Mouse (Mus musculus): ENCODE results near the gene Chn1.

- no peak for TF ChIP-seq CTCF (conservative IDR thresholded peaks at IDR 0.05 in 1 of 2, IDR thresholded peaks at IDR 0.05 in 1 of 2; ENCODE audit: low read depth in 2 of 2, low read length in 2 of 2)
- TF ChIP-seq POLR2A (IDR thresholded peaks at IDR 0.05; ENCODE audit: low read depth, low read length), result no peak
- no peak for TF ChIP-seq HCFC1 (IDR thresholded peaks at IDR 0.05; ENCODE audit: low read depth, low read length)
- TF ChIP-seq KAT2A (IDR thresholded peaks at IDR 0.05; ENCODE audit: insufficient replicate concordance, low read length), result no peak
- TF ChIP-seq NELFE (IDR thresholded peaks at IDR 0.05; ENCODE audit: low read depth, low read length), result no peak
Measured at GRCm38 (mm10) chr2:73655663-73656062, 119.5 kb downstream of the Chn1 start.
